Mouse (Mus musculus) urinary bladder, postnatal 36 days (tissue): ENCODE results near the gene Atp1a1.

Experiments
- DNase-seq, 2 experiments: peaks; one replicate each; pipeline ENCODE4 v3.0.0; 2022; ENCODE audit warnings: low spot score in 2 of 2, mixed read lengths in 1 of 2

Gene Atp1a1

DNA sequence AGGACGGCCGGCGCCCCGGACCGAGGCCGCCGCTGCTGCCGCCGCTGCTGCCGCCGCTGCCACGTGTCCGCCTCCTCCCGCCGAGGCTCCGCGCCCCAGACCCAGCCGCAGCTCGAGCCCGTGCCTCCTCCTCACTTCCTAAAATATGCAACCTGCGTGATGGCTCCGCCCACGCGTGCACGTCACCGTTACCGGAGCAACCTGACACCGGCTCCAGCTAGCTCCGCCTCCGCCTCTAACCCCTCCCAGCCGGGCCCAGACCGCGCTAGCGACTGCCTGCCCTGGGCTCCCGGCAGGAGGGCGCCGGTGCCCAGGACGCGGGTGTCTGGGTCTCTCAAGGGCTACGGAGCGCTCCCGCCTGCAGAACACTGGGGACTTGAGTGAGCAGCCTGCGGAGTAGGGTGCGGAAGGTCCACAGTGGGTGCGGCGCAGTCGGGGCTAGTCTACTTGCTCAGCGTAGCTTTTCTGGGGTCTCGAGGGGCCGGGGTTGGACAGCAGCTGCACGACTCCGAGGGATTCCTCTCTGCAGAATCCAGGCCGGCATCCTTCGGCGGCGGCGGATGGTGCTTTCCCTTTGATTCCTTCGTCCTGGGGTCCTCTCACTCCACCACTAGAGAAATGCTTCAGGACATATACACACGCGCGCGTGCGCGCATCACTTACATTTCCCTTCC lies at the start of gene Atp1a1:
Gene Atp1a1, minus strand, starts transcription at position 135 of the 674 bp plus-strand sequence.
- peak; percentile 98 to 99 for DNase-seq

DNA sequence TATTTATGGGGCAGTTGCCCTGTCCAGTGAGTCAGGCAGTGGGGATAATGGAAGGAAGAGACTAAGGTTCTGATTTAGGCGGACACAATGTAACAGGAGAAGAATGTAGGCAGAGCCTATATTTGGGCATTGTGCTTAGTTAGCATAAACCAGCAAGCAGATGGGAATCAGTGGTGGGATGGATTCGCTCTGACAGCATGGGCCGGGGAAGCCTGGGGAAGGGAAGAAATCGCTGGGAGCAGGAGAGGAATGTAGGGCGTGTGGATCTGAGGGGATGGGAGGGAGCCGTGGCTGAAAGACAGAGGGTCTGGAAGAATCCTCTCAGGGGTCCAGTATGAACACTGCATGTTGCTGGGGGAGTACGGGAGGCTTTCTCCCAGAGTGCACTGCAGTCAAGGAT lies 49.0 kb upstream of the Atp1a1 start:
- DNase-seq = no peak

GRCm38 (mm10) chr3:101652967-101653366 lies 48.5 kb upstream of the Atp1a1 start:
- no peak for DNase-seq

- DNase-seq = no peak
These were observed 45.8 kb upstream of the Atp1a1 start for GRCm38 (mm10) chr3:101650328-101650727.

- peak in 1 of 2 experiments; percentile 52 for DNase-seq
These were observed 44.8 kb upstream of the Atp1a1 start for GRCm38 (mm10) chr3:101649271-101649670.

- DNase-seq = peak in 1 of 2 experiments; percentile 25
These were observed 43.8 kb upstream of the Atp1a1 start for GRCm38 (mm10) chr3:101648096-101648793.

GRCm38 (mm10) chr3:101646806-101647205 lies 42.3 kb upstream of the Atp1a1 start:
- DNase-seq = no peak

DNA sequence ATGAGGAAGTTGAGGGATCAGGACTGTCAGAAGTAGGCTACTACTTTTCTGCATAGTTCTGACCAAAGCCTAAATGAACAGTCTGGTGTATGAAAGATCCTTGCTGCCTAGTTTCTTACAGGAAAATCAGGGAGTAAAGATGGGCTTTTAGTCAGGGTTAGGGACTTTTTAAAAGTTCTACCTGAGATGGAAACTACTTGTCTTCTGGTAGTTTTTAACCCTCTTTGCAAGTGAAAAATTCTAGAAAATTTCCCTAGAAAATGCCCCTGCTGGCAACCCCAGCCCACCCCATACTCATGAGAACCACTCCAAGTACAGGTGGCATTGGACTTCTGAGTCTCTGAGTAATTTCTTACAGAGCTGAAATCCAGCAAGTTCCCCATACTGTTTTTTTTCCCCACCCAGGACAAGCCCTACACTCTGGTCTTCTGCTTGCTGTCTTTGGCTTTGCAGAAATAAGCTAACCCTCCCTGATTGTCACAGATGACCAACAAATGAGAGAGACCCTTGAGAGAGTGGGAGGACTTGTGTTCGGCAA lies 41.2 kb upstream of the Atp1a1 start:
- DNase-seq = no peak

- no peak for DNase-seq
These were observed 39.7 kb upstream of the Atp1a1 start for GRCm38 (mm10) chr3:101644062-101644802.

GRCm38 (mm10) chr3:101643264-101643663 lies 38.8 kb upstream of the Atp1a1 start:
- DNase-seq = no peak

DNA sequence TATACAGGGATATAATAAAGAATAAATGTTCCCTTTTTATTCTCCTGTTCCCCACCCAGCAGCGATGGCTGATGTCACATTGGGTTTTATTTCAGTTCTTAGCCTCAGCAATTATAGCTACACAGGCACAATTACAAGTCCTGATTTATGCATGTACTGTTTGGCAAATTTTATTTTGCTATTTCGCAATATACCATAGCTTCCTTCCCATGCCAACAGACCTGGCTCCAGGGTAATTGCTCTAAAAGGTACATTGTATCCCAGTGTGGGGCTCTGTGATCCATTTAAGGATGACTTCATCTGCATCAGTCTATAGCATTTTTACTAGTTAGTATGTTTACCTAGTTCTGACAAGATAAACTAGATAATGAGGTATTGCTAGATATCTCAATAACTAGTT lies 33.7 kb upstream of the Atp1a1 start:
- DNase-seq = no peak

DNA sequence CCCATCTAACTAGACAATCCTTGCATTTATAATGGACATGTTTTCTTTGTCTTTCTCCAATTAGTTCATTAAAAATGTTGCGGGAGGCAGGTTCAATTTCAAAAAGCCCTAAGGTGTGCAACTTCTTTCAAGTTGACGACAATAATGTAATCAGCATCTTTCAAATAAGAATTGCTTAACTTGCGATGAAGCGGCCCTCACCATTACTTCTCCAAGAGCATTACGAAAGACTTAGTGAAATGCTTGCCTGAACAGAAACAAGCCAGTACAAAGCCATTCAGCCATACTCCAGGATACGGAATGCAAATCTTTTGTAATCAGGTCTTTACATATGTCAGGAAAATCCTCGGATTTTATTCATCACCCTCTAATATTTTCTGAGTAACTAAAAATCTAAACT lies 32.0 kb upstream of the Atp1a1 start:
- DNase-seq = no peak

DNA sequence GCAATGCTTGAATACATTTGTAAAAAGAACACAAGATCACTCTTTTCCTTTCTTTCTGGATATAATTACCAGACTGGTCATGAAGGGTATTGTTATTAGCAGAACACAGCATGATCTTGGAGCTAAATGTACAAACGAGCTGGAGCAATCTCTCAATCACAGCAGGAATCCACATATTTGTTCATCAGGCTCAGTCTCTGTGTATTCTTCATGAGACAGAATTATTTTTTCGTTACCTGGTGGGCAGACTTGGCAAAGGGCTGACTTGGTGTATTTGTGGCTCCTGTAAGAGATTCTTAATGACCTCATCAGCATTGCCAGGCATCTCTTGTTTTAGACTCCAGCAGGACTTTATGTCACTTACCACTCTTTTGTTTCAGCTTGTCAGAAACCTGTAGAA lies 31.6 kb upstream of the Atp1a1 start:
- DNase-seq = no peak

DNA sequence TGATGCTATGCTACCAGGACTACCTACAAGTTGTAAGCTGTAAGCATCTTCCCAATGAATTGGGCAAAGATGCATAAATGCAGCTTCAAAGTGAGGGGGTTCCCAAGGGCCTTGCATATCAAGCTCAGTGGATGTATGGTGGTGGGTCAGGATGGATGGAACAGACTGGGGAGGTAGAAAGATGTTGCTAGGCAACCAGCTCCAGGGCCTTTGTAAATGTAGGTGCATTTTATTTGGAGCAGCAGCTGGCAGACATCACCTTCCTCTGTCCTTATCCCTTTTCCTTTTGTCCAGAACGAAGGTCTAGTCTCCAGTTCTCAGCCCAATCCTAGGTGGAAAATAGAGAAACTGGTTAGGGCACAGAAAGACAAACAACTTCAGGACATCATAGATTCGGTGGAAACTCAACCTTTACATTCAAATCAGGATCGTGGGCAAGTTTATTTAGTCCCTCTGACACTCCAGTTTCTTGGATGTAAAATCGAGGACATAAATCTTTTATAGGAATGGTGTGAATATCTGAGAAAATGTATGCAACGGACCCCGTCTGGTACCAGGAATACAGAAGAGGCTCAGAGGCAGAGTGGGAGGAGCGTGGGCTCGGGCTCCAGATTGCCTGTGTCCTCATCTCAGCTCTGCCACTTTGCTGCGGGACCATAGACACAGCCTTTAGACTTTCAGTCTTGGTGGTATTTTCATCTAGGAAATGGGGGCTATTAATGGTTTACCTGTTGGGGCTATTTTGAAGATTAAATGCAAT lies 29.8 kb upstream of the Atp1a1 start:
- DNase-seq = no peak

- DNase-seq = no peak
These were observed 23.8 kb upstream of the Atp1a1 start for GRCm38 (mm10) chr3:101628255-101628654.

DNA sequence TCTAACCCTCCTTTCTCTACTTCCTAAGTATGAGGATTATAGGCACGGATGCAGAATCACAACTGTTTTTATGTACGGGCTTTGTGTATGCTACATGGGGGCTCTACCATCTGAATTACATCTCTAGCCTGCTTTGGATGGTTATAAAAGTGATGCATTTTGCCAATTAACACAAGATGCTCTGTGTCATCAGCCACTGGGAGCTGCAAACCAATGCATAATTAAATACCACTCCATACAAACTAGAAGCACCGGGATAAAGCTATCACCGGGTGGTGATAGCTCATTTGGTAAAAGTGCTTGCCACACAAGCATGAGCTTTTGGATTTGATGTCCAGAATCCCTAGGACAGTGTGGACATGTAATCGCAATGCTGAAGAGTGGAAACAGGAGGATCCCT lies 19.8 kb upstream of the Atp1a1 start:
- no peak for DNase-seq

DNA sequence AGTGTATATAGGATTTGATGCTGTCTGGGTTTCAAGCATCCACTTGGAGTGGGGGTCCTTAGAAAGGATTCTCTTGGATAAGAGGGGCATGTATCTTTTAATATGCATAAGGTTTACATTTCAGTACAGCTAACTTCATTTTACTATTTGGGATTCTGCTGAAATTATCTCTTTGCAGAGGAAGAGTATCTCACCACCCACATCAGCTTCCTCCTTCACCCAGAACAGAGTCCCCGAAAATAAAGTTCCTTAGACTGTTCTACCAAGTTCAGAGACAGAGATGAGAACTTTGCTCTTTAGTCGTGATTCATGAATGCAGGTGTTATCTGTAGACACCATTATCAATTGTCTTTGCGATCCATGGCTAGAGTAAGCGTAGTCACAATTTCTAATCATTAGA lies 14.5 kb upstream of the Atp1a1 start:
- DNase-seq = no peak

- DNase-seq = no peak
These were observed 14.0 kb upstream of the Atp1a1 start for GRCm38 (mm10) chr3:101618505-101618904.

- no peak for DNase-seq
These were observed 13.0 kb upstream of the Atp1a1 start for GRCm38 (mm10) chr3:101617451-101617850.

- no peak for DNase-seq
These were observed 12.5 kb upstream of the Atp1a1 start for GRCm38 (mm10) chr3:101617007-101617406.

- DNase-seq = no peak
These were observed 11.4 kb upstream of the Atp1a1 start for GRCm38 (mm10) chr3:101615856-101616255.
